Mouse (Mus musculus): ENCODE measurements at regions not wholly inside any gene's neighbourhood (a gene's known extent, or its start where the extent isn't known, plus 50 kb on each side); places are given as distances from the start of the nearest gene placed in this dataset.

DNA sequence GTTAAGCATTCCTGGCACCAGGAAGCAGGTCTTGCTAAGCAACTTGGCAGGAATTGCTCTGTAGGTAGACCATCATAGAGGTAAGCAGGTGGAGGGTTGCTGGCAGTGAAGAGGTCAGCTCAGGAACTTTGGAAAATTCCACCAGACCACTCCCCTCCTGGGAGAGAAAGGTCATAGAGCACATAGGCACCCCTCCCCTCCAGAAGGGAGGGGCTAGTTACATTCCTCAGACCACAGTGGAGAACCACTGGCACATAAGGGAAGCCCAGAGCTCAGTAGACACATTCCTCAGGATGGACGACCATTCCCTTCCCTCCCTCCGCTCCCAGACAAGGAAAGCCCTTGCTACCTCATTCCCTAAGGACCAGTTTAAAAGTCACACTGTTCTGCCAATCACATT is 67.1 kb upstream of the Itga11 start:
- TF ChIP-seq POLR2A (IDR thresholded peaks at IDR 0.05; ENCODE audit: insufficient read depth, low read length) (no peak), CTCF (IDR thresholded peaks at IDR 0.05; ENCODE audit: low read depth, low read length) (no peak), EP300 (IDR thresholded peaks at IDR 0.05; ENCODE audit: insufficient read depth, low read depth, low read length) (no peak)

Measured in ES-Bruce4 (cell line).